Mouse (Mus musculus): Measurements from ENCODE around the gene Omd. TPM values are rescaled to one million over a fixed set of nuclear protein-coding genes. Genes with fewer than 3 reads are reported as not detected.
"Not testable (repeated sequence)": the region's sequence is repeated elsewhere in the genome, so short reads cannot be mapped to it uniquely, and the experiment has no call there.

Gene Omd
- total RNA-seq, 2 experiments from 2014 or later: 2.4 to 3.8 TPM

DNA sequence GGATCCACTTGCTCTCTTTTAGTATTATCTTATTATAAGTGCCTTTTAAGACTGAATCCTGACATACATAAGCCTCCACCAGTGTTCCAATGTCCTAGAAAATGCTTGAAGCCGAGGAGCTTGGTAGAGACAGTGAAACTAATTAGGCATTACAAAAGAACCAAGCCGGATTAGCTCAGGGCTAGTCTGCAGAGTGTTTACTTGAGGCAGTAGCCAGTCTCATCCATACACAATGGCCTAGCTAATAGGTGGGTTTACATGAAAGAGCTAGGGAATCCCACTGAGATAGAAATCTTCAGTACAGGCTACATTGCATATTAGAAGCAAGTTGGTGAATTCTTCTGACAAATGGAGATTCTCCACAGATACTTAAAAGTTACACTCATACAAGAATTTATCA lies 20.3 kb downstream of the Omd start:
- DNase-seq; intact Hi-C loops (cut with DNase I; ENCODE audit: low total_unique reads): not testable (repeated sequence)

DNA sequence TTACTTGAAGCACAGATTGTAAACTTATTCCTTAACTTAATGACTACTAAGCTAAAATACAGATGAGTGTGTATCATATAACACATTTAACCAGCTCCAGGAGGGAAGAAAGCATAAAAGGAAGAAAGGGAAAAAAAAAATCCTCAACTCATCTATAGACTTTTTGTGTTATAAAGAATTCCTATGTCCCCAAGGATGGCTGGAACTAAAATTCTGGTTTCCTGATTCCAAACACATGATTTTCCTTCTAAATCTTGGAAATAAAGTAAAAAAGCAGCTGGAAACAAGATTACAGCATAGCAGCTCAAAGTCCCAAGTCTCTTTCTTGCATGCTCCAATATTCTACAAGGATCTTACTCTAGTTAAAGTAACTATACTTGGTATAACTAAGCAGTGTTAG lies 21.3 kb downstream of the Omd start:
- intact Hi-C loops (cut with DNase I; ENCODE audit: low total_unique reads): no loop called here
- DNase-seq: no peak

DNA sequence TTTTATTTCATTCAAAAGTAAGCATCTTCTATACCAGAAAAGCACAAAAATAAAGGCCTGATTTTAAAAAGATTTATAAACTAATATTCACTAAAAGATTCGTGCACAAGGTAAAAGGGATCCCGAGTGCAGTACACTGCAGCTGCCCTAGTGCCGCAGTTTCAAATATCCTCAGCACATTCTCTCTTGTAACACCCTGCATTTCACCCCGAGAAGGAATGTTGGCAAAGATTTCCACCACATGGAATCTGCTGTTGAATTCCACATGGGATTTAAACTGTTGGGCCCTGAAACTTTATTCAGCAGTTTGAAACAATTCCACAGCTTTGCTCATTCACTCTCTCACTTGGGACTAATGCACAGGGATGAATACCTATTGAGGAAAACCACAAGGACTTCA lies 25.5 kb downstream of the Omd start, which contains the start of gene Ogn:
TSS of gene Ogn (plus strand) at position 333 of the 400 bp plus-strand sequence.
- DNase-seq: peak; percentile 36

DNA sequence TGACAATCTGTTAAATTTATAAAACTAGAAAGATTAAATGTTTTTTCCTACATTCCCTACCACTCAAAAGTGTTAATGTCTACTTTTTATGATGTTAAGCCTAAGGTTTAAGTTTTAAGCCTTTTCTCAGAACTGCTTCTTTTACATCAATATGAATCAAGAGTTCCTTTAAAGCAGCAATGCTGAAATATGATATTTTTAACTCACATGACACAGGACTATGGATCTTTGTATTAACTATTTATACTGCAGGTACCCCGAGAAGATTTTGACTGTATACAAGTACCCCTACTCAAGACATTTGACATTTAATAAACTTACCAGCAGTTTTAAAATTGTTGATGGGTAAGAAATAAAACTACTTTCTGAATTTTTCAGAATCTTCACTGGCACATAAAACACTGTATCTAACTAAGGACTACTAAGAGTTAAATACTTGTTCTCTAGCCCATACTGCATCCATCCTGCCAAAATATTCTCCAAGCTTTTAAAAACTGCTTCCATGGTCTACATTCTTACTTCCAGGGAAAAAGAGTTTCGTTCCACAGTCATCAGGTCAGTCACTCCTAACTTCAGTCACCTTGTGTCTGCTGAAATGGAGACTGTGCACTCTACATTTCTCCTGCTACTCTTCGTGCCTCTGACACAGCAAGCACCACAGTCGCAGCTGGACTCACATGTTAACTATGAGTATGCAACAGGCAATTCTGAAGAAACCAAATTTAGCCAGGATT lies 26.5 kb downstream of the Omd start:
- intact Hi-C loops (cut with DNase I; ENCODE audit: low total_unique reads): no loop called here
- DNase-seq: no peak

More for the DNA sequence above, 25.5 kb downstream of the Omd start, which contains the start of gene Ogn:
- intact Hi-C loops (cut with DNase I; ENCODE audit: low total_unique reads): no loop called here

DNA sequence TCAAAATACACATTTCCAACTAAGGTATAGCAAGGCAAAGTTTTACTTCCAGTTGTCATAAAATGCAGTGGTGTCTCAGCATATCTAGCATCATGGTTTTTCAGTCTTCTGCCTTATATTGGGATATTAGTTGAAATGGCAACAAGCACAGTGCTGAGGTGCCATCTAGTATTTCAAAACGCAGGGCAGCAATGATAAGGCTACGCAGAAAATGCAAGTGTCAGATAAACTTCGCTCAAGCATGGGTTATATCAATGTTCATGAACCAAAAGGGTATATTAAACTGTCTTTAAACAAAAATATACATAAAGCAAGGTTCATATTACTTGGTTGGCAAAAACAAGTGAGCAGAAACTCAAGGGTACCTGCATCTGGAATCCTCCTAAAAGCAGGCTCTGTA lies 34.8 kb downstream of the Omd start:
- no peak for DNase-seq
- intact Hi-C loops (cut with DNase I; ENCODE audit: low total_unique reads): no loop called here

DNA sequence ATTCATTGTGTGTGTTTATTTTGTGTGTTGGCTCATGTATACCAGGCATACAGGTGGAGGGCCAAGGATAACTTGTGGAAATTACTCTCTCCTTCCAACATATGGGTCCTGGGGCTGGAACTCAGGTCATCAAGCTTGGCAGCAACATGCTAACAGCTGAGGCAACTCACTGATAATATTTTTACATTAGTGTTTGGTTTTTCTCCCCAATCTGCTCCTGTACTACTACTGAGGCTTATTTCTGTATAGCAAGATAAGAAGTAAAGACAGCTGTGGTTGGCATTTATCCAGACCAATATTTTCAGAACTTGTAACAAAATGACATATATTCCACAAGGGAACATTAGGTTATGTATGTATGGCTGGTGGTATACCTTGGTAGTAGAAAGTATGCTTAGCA lies 36.1 kb downstream of the Omd start:
- DNase-seq: no peak
- intact Hi-C loops (cut with DNase I; ENCODE audit: low total_unique reads): no loop called here

DNA sequence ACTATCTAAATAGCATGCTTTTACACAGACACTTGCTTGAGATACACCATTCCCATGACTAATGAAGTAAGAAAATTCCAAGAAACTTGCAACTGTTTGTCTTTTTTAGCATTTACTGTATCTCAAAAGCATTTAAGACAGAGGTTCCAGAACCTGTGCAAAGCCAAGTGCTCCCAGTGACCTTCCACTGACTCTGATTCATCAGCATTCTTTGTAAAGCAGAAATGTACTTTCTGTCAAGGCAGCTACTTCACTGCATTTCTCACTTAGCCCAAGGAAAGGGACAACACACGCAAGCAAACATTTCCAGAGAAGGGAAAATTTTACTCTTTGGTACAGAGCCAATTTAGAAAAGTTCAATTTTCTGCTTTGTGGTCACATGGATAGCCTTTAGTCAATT lies 41.0 kb downstream of the Omd start:
- intact Hi-C loops (cut with DNase I; ENCODE audit: low total_unique reads): no loop called here
- DNase-seq: no peak

DNA sequence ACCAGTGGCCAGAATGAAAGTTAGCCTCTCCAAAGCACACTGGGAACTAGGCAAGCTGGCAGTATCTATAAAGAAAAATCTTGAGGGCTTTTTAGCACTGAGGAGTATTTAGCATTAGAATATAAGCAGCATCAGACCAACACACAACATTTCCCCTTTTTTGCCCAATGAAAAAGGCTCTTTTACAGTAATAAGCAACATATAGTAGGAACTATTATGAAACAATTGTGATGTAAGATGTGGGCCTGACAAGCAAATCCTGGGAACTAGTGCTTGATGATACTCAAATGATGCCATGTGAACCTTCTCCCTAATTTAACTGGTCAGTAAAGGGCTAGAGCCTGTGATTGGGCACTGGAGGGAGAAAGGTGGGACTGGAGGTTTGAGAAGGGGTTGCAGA lies 45.9 kb downstream of the Omd start:
- intact Hi-C loops (cut with DNase I; ENCODE audit: low total_unique reads): no loop called here

DNA sequence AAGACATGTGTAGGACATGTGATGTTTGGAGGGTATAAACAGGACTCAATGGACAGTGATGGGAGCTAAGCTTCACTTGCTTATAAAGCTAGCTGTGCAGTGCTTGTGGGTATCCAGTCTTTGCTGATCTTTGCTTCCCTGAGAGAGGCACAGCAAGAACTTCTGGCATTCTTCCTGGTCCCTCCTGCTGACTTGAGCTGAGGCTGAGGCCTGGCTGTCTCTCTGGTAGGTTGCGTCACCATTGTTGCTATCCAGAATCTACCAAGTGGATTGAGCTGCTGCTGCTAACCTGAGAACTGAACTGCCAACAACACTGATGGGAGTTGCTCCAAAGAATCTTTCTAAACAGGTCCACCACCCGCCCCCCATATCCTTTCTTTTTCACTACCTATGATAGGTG lies 46.8 kb downstream of the Omd start:
- no peak for DNase-seq
- intact Hi-C loops (cut with DNase I; ENCODE audit: low total_unique reads): no loop called here

More for the DNA sequence above, 45.9 kb downstream of the Omd start:
- no peak for DNase-seq

DNA sequence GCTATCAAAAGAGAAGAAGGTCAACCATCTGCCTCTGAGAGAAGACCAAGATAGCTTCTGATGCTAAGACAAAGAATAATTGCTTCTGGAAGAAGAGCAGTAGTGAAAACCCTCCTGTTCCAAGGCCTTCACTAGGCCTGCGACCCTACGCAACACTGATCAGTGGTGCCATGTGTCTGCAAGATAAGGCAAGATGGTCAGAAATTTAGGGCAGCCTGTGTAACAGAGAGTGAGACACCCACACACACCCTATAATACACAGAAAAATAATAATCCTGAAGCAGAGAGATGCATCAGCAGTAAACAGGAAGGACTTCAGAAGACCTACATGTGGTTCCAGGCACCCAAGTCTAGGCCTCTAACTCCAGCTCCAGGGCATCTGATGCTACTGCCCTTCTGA lies 57.7 kb downstream of the Omd start:
- DNase-seq: no peak
- intact Hi-C loops (cut with DNase I; ENCODE audit: low total_unique reads): loop anchor here (10.0 kb wide), 1 partner anchor 85 kb away; no protein-coding TSS in a partner anchor

Other genes with a start within 250 kb of the Omd start
- gene Bicd2, start 240.9 kb upstream of the Omd start, total RNA-seq (2021): 10 to 100 TPM; 20.5 to 21.2 TPM
- gene Ippk, start 161.2 kb upstream of the Omd start, total RNA-seq (2021): 1 to 10 TPM; 5.1 to 6.6 TPM
- 1 to 10 TPM; 1.7 to 2.1 TPM for gene Tes3-ps, start 89.1 kb upstream of the Omd start, total RNA-seq (2021)
- gene Ecm2, start 77.7 kb upstream of the Omd start, total RNA-seq (2021): 10 to 100 TPM; 17.1 to 20.1 TPM
- gene Aspn, start 38.0 kb upstream of the Omd start, total RNA-seq (2021): 10 to 100 TPM; 58.3 to 60.2 TPM
- gene Ogn, start 25.6 kb downstream of the Omd start, total RNA-seq (2021): 10 to 100 TPM; 57.4 to 70.5 TPM
- 1 to 10 TPM; 1.6 to 2.1 TPM for gene Cenpp, start 70.3 kb downstream of the Omd start, total RNA-seq (2021)
- 1 to 10 TPM; 6.7 to 8.4 TPM for gene Nol8, start 70.6 kb downstream of the Omd start, total RNA-seq (2021)
- gene Iars, start 99.6 kb downstream of the Omd start, total RNA-seq (2021): 10 to 100 TPM; 72.5 to 78.5 TPM
- gene Gm30302, start 216.5 kb downstream of the Omd start, total RNA-seq (2021): not detected

Data from gastrocnemius, postnatal 14 days (tissue).